Mouse (Mus musculus) T-helper 17 cell (primary cell): ENCODE measurements at regions not wholly inside any gene's neighbourhood (a gene's known extent, or its start where the extent isn't known, plus 50 kb on each side); places are given as distances from the start of the nearest gene placed in this dataset.

Experiments used
- in situ Hi-C, 2 experiments: fragments of 300-600 bp; cut with MboI, MseI; formaldehyde crosslinking; loops; 1 replicate in 1 of 2; 2 replicates in 1 of 2; pipeline ENCODE4 v1.15.1; 2025; ENCODE audit warnings: high pct_unique_total_duplicates in 2 of 2

DNA sequence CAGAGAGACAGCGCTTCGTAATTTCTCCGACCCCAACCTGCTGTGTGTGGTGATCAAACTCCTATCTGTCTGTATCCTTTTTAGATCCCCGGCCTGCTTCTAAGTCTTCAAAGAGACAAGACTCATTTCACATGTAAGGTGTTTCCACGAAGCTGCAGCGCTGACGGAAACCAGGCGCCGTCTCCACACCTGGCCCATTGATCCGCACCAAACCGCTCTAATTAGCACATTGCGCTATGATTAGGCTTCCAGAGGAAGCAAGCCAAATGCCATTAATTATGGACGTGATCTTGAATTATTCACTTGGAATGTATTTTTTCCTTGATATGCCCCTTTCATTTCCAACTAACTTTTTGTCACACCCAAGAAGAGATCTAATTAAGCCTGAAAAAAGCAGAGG is 215.2 kb upstream of the Mocs1 start:
- in situ Hi-C loops: no loop called here

DNA sequence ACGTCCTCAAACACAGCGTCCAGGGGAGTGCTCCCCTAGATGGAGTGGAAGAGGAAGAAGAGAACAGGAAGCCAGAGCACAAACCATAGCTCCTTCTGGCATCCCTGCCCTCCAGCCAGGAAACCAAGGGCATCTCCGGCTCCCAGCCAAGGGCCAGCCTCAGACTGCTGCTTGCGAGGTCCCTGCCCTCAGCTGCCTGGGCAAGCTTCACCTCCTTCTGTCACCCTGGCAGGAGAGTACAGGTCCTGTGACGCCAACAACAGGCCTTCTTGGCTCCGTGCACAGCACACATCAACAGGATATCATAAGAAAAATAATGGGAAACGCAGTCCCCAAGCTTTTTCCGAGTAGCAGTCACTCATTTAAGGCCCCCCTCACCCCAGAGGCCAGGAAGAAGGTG is 212.9 kb upstream of the Mocs1 start:
- in situ Hi-C loops: no loop called here

DNA sequence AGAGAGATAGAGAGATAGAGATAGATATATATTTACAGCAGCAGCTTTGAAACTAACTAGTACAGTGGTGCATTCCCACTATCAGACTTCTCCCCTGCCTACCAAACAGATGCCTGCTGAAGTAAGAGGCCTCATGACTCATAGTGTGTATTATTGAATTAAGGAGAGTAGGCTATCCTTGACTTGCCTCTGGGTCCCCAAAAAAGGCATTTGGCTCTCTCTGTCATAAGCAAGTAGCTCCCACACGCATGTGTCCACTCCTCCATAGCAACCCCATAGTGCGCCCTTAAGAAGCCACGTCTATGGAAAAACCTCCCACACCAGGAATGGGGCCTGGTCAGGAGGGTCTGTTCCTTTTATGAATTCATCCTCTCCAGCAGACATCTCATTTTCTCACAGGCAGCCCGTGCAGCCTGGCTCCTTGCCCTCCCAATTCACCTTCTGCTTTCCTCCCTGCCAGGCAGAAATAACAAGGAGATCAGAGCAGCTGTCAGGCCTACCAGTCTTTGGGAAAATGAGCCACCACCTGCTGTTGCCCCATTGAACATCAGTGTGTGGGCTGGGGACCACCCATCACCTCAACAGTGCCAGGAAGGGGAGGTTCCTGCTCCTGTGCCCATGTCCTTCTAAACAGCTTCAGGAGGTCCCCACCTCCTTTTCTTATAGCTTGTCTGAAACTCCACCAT is 208.5 kb upstream of the Mocs1 start:
- in situ Hi-C loops: no loop called here

DNA sequence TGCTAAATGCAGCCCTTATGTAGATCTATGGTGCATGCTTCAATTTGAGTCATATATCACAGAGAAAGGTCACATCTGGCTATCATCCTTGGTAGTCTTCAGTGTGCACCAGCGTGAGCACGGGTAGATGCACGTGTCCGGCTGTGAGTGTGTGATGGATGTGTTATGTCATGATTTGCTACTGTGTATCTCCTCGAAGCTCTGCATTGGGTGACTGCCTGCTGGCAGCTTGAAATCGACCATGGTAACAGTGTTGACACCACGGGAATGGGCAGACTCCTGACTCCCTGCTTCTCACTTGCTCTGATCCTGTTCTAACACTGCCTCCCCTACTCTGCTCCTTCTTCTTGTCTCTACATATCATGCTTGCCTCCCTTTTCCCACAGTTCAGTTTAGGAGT is 204.9 kb upstream of the Mocs1 start:
- in situ Hi-C loops: no loop called here

DNA sequence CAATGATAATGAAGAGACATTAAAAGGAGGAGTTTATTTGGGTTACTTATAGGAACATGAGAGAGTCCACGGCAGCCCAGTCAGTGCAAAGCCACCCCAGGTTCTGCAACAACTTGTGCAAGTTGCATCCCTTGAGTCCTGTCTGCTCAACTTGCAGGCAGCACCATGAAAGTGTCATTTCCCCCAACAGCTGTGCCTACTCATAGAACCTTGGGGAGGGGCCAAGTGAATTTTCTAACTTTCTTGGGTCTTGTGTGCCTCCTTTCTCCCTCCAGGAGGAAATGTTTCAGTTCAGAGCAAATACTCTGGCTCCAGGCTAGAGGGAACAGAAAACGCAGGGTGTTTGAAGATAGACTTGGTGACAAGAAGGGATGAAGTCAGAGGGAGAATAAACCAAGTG is 204.5 kb upstream of the Mocs1 start:
- in situ Hi-C loops: no loop called here

DNA sequence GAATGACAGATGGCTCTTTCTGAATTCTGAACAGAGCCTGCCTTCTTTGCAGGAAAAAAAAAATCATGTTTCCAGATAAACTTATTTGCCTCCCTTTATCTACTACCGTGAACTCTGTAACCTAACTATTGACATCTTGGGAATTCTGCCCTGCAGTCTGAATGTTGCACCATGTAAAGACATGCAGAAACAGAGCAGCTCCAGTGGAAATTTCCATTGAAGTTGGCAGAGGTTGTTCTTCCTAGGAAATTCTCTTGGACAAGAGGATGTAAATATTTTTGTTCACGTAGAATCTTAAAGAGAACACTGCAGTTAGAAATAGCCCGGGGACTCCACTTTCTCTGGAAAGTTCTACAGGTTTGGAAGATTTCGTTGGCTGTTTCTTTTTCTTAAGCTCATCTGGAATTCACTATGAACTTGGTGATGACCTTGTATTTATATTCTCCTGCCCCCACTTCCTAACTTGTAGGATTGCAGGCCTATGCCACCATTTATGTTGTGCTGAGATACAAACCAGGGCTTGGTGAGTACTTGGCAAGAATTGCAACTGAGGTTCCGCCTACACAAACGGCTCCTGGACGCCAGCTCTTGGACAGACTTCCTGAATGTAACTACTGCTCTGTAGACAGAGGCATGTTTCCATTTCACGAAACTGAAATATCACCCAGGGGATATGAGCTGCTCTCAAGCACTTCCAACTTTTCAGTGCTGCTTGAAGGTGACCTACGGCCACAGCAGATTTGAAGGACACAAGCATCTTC is 202.7 kb upstream of the Mocs1 start:
- in situ Hi-C loops: no loop called here

DNA sequence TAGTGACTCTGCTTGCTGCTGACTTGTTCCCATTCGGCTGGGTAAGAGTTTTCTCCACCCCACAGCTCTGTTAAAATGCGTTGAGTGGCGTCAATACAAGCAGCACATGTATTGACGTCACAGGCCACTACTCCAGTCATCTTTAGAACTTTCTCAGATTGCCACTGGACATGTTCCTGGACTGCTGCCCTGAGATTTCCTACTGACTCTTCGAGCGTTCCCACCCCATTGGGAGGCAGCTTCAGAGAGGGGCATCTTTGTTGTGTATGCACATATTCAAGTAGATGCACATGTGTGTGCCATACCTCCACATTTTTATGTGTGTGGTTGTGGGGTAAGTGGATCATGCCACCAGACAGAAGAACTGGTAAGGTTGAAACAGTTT is 202.2 kb upstream of the Mocs1 start:
- in situ Hi-C loops: no loop called here

DNA sequence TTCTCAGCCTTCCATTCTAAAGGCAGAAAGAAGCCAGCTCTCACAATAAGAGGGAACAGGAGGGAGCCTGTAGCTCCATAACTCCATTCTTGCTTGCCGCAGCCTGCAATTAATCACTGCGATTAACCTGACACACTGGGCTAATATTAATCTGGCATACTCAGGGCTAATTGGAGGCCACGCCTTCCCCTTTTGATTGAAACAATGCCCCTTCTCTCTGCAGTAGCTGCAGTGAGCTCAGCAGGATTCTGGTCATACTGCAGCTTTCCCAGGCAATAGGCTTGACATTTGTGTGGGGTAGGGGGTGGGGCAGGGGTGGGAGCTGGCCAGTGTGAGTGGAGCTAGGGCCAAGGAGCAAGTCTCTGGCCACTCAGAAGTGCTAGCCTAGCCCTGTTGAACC is 196.9 kb upstream of the Mocs1 start:
- in situ Hi-C loops: no loop called here

DNA sequence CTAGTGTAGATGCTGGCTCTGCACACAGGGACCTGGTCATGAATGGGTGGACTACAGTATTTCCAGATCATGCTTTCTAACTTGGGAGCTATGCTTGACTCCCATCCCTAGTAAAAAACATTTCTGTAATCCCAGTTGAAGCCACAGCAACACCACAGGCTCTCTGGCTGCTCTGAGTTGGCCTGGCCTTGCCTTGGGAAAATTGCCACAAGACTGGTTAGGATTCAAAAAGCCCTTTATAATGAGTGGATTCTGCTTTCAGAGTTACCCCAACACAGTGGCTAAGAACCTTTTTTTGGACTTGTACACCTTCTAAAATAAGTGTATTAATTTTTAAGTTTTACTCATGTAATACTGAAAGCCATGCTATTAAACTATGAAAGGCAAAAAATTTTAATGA is 188.1 kb upstream of the Mocs1 start:
- in situ Hi-C loops: no loop called here

DNA sequence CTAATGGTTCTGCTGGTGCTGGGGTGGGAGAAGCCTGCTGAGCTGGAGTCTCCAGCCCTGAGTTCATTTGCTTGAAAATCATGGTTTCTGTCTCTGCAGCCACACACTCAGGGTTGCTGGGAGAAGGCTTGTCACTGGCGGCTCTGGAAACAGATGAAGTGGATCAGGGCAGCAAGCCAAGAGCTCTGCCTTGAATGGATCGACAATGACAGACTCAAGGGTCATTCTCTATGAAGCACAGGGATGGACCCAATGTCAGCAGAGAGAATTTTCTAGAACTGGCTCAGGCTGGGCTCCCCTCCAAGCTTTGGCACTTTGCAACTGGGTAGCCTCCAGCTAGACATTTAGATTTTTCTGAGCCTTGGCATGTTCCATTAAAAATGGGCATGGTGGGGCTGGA is 184.7 kb upstream of the Mocs1 start:
- in situ Hi-C loops: no loop called here

DNA sequence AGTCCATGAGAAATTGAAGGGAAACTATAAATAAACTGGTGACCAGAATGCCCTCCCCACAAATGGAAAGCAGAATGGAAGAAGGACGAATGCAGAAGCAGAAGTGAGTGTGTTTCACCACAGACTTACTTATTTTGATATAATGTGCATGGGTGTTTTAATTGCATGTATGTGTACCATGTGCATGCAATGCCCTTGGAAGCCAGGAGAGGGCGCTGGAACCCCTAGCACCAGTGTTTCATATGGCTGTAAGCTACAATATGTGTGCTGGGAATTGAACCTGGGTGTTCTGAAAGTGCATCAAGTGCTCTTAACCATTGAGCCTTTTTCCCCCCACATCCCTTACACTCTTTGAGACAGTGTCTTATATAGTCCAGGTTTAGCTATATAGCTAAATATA is 183.1 kb upstream of the Mocs1 start:
- in situ Hi-C loops: no loop called here

DNA sequence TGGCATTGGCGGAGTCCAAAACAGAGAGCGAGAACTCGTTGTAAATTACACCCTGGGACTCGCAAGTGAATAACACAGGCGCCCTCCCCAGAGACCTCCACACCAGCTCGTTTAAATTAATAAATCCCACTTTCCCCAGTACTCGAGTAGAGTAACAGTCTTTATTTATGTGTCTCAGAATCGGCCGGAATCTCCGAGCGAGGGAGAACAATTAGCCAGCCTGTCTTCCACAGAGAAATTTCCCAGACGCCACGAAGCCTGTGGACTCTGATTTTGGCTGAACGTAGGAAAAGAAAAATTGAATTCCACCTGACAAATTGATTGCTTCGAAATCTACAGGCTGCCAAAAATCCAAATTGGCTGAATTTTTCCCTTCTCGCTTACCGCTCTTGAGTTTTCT is 180.9 kb upstream of the Mocs1 start:
- in situ Hi-C loops: no loop called here

DNA sequence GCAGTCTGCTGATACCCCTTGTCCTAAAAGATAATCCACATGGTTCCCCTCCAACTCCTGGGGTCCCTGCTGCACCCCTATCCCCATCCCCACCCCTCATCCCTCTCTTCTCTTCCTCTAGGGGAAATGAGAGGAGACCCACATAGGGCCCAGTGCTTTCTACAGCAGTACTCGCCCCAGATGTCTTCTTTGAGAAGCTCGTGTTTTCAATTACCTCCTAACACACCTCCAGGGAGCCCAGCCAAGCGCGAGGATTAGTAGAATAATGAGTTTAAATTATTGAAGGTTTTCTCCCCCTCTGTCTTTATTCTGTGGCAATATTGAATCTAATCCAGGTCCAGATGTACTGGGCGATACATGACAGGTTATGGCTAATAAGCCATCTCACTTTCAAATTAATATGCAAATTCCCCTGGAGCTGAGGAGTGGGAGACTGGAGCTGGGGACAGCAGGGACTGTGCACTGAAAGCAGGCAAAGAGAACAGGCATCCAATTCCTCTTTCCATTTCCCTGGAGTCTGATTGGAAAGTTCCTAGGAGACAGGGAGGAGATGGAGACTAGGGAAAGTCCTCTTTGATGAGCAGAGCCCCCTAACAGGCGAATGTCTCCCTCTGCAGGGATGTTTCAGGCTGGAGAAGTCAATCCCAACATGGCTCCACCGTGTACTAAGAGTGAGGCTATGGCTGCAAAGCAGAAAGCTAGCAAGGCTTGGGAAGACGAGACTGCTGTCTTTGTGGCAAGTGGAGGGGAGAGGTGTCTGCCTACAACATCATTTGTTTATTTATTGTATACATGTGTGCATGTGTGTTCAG is 177.2 kb upstream of the Mocs1 start:
- in situ Hi-C loops: no loop called here

DNA sequence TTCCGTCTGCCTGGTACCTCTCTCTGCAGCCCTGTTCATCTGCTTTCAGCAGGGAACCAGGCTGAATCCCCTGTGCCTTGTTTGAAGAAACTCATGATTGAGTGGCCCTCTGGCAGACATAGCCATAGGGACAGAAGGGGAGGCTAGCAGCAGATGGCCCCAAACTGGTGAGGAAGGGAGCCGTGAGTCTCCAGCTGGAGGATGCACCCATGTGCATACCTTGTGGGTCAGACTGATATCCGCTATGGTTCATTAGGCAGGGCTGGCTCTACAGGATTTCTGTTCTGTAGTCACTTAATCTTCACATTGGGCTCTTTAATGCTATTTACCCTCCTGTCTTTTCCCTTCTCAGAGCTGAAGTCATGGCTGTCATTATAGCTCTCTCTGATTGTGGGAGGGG is 175.9 kb upstream of the Mocs1 start:
- in situ Hi-C loops: no loop called here

DNA sequence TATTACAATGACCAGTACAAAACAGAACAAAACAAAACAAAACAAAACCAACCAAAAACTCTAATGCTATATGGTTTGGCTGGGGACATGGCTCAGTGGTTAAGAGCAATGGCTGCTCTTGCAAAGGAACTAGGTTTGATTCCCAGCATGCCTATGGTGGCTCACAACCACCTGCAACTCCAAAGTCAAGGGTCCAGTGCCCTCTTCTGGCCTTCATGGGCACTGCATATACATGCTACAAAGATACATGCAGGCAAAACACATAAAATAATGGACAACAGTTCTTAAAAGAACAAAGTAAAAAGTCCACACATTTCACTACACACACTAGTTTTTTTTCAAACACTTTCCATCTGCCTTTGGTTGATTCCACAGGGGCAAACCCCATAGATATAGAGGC is 169.7 kb upstream of the Mocs1 start:
- in situ Hi-C loops: no loop called here

DNA sequence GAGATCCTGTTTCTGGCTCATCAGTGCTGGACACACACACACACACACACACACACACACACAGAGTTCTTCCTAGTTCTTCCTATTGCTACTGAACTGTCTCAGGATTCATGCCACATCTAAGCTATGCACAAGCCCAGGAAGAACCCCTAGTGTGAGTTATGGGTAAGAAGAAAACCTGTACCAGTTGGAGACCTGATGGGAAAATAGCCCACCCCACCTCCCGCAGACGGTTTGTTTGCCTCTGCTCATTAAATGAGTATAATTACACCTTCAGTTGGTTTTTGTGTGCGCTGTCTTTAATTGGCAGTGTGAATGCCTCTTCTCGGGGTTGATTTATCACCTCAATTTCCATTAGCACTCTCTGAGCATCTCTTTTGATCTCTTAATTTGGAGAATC is 165.8 kb upstream of the Mocs1 start:
- in situ Hi-C loops: no loop called here

DNA sequence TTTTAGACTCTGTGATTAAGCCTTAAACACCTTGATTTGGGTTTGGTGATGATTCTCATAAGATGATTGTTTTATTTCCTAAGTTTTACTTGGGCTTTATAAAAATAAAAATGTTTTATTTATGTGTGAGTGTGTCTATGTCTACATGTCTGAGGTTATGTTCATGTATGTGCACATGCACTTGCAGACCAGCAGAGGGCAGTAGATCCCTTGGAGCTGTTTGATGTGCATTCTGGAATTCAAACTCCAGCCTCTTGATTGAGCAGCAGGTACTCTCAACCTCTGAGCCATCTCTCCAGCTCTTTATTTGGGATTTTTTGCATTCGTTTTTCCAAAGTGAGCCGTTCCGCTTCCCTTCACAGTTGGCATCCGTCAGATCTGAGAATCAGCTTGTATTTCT is 161.8 kb upstream of the Mocs1 start:
- in situ Hi-C loops: no loop called here

DNA sequence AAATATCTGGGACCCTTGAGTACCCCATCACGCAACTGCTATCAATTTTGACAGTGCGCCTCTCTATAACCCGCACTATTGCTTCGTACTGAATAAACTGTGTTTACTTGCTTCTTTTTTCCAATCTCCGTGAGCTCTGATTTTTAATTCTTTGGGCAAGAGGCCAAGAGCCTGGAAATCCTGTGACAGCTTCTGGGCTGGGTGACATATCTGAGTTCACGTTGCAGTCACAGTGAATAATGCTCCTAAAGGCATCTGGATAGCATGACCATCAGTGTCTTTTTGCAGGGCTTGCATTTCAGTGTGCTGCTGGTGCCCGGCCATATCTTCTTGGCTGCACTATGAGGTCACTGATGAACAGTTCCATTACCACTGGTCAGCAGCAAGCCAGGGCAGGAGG is 158.2 kb upstream of the Mocs1 start:
- in situ Hi-C loops: no loop called here

DNA sequence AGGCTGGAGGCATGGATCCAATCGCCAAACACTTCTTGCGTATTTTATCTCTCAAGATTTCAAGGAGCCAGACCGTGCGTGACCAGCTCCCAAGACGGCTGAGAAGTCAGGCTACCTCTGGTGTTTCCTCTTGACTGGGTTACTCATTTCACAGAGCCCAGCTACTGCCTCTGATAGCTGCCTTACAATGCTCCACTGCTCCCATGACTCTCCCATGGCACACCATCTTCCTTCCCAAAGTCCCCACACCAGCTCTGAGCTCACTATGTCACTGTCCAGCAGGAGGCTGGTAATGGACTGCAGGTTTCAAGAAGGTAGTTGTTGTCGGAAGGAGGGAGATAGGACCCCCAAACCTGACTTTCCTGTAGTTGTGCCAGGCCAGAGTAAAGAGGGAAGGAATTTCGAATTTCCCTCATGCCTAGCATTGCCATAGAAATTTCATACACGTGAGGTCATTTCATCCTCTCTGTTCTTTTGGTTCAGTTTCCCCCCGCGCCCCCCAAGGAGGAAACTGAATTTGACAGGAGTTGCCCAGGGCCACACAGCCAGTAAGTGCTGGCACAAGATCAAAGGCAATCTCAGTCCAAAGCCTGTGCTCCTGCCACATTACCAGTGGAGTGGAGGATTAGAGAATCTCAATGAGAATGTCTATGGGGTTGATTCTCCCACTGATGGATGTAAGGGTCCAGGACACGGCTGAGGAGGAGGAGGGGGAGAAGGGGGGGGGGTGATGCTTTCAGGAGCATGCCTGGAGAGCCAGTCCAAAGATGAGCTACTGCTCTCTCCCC is 155.3 kb upstream of the Mocs1 start:
- in situ Hi-C loops: no loop called here

DNA sequence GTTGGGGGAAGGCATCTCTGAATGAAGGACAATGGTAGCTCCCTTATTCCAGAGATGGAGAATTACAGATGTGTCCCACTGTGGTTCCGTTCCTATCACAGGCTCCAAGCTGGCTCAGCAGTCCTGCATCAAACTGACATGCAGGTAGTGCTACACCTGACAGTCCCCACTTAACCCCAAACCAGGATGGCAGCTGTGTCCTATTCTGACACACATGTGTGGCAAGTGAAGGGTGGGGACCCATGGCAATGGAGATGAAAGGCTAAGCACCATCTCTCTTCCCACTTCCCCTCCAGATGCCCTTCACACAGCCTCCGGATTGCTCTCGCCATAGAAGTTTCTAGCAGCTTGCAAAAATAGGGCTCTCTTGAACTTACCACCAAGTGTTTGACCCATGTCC is 153.2 kb upstream of the Mocs1 start:
- in situ Hi-C loops: no loop called here

DNA sequence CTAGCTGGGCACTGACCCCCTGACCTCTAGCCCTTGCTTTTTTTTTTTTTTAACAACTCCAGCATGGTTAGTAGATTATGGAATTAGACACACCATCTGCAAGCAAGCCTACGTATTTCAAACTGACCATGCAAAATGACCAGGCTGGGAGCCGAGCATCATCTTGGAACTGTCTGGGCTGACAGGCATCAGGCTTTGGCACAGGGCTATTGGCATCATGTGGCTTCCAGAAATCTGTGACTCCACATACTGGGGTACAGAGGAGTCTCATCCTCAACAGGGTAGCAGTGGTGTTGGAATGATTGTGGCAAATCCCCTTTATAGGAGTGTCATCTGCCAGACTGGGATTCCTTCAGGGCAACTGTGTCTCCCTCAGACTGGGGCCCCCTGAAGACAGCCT is 152.7 kb upstream of the Mocs1 start:
- in situ Hi-C loops: no loop called here

DNA sequence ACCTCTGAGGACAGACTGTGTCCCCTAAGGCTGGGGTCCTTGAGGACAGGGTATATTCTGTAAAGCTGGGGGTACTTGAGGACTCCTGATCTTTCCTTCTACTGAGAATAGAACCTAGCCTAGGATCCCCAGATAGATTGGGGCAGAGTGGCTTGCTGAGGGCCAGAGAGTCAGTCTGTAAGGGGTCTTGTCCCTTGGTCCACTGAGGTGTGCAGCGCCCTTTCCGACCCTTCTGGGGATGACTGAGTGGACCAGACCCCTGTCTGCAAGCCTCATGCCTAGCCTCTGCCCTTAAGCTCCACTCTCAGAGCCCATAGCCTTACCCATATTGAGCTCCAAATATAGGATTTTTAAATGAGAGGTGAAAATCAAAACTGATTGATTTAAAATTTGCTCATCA is 152.2 kb upstream of the Mocs1 start:
- in situ Hi-C loops: no loop called here
